Mouse (Mus musculus) retina, postnatal 7 days (tissue): ENCODE measurements at regions not wholly inside any gene's neighbourhood (a gene's known extent, or its start where the extent isn't known, plus 50 kb on each side); places are given as distances from the start of the nearest gene placed in this dataset.

Experiments used
- DNase-seq: peaks from one replicate; pipeline ENCODE4 v3.0.0-alpha.2; 2012; ENCODE audit warnings: low read depth, low spot score

- no peak for DNase-seq
Observed at GRCm38 (mm10) chr5:73918011-73918410, 150.2 kb downstream of the Usp46 start.

GRCm38 (mm10) chr5:73919936-73920335 lies 148.3 kb downstream of the Usp46 start:
- DNase-seq: no peak

- no peak for DNase-seq
Observed at GRCm38 (mm10) chr5:73927534-73927933, 140.7 kb downstream of the Usp46 start.

GRCm38 (mm10) chr5:73928691-73929090 lies 139.5 kb downstream of the Usp46 start:
- DNase-seq: no peak

GRCm38 (mm10) chr5:73930205-73930604 lies 138.0 kb downstream of the Usp46 start:
- DNase-seq: no peak

GRCm38 (mm10) chr5:73937799-73938198 lies 130.4 kb downstream of the Usp46 start:
- no peak for DNase-seq

GRCm38 (mm10) chr5:73938450-73938849 lies 129.8 kb downstream of the Usp46 start:
- DNase-seq: no peak

GRCm38 (mm10) chr5:73942950-73943349 lies 125.3 kb downstream of the Usp46 start:
- no peak for DNase-seq

- DNase-seq: no peak
Observed at GRCm38 (mm10) chr5:73945671-73946070, 122.6 kb downstream of the Usp46 start.

GRCm38 (mm10) chr5:73946164-73946563 lies 122.1 kb downstream of the Usp46 start:
- DNase-seq: no peak

GRCm38 (mm10) chr5:73948031-73948899 lies 120.0 kb downstream of the Usp46 start:
- DNase-seq: no peak
